Mouse (Mus musculus): Measurements from ENCODE around the gene Dennd6a.

Gene Dennd6a

DNA sequence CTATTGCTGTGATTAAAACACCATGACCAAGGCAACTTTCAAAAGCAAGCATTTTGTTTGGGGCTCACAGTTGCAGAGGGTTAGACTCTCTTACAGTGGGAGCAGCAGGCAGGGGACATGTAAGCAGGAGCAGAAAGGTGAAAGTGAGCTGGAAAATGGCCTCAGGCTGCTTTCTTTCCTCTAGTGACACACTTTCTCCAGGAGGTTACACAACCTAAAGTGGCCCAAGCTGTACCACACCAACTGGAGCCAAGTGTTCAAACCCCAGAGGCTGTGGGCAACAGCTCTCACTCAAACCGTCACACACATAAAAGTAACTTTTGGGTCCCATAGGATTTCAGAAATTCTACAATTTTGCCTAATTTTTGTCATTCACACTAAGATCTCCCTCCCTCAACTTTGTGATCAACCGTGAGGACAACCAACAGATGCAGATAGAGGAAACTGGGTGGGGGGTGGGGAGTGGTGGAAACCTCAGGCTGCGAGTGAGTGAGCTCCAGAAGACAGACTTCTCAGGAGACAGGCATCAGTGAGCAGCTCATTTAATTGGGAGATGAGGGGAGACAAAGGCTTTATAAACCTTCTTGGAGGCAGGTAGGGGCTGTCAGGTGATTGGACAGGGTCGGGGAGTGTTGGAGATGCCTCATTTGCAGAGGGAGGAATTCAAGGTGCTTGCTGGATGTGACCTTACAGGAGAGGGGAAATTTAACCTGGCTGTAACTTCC, 1.5 kb upstream of the Dennd6a start:
- in situ Hi-C loops (cut with MboI) = no loop called here

DNA sequence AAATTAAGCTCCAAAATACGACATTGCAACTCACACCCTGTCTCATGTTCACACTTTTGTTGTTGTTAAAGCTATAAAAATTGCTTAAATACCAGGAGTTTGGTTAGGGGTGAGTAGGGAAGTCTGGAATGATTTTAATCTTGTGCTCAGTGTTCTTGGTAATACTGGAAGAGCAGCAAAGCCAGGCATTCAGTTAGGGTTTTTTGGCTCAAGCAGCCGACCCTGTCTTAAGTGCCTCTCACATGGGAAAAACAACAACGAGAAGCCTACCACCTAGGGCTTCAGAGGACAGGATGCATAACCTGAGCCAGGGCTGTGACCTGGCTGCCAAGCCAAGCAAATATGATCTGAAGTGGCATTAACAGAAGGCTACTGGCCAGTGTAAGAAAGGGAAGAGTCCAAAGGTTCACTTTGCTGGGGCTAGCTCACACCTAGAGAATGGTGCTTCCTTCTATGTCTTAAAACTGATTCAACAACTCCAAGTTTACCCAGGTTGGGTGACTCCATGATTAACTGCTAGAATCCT, 2.7 kb downstream of the Dennd6a start:
- in situ Hi-C loops (cut with MboI) = no loop called here

DNA sequence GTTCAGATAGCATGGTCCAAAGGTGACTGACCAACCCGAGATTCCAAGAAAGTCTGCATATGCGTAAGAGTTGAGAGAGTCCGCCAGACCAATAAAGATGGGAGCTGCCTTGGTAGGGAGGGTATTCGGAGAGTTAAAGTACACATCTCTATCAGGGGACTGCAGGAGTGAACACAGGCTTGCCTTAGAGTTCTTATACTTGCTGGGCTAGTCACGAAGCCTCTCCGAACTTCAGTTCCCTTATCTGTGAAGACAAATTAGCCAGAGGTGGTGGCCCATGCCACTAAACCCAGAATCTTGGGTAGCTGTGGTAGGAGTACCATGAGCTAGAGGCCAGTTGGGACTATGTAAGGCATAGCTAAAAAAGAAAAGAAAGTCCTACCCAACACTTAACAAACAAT, 5.1 kb downstream of the Dennd6a start:
- in situ Hi-C loops (cut with MboI) = no loop called here

DNA sequence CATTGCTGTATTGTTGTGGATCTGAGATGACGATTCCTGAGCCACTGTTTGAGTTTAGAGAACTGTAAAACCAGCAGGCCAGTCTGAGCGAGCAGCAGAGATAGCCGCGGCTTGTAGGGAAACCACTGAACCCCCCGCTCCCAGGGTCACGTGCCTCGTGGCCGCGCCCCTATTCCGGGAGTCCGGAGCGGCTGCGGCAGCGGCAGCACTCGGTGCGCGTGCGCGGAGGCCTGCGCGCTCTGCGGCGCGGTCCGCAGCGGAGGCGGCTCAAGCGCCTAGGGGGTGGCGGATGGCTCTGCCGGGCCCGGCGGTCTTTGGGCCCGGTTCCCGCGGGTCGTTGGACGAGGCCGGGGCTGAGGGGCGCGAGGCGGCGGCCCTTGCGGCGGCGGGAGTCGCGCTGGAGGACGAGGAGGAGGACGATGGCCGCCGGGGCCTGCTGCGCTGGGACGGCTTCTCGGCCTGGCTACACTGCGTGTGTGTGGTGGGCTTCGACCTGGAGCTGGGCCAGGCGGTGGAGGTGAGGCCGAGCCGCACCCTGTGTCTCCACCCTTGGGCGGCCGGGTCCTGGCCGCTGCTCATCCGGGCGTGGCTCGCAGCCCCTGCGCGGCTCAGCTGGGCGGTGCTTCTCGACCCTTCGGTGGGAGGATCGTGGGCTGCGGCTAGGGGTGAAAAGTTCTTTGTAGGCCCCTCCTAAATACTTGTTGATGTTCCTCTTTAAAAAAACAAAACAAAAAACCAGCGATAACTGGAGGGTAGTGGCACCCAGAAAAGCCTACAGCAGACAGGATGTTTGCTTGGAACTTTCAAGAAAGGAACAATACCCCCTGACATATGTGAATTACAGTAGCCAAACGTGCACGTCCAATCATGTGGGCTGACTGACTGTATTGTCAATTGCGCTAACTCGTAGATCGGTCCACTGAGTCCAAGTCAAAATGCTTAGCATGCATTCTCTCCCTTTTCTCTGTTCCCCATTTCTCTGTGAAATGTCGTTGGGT, 6.0 kb downstream of the Dennd6a start:
- in situ Hi-C loops (cut with MboI) = no loop called here

DNA sequence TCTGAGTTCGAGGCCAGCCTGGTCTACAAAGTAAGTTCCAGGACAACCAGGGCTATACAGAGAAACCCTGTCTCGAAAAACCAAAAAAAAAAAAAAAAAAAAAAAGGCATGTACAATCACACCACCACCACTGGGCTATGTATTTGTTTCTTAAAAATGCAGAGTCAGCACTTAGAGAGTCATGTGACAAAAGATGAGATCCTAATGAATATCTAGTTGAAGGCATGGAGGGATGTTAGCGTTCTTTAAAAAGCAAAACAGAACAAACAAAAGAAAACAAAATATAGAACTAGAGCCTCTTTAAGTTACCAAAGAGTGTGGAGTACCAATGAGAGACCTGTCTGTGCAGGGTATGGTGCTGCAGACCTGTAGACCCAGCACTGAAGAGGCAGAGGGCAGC, 10.0 kb downstream of the Dennd6a start:
- in situ Hi-C loops (cut with MboI) = no loop called here

DNA sequence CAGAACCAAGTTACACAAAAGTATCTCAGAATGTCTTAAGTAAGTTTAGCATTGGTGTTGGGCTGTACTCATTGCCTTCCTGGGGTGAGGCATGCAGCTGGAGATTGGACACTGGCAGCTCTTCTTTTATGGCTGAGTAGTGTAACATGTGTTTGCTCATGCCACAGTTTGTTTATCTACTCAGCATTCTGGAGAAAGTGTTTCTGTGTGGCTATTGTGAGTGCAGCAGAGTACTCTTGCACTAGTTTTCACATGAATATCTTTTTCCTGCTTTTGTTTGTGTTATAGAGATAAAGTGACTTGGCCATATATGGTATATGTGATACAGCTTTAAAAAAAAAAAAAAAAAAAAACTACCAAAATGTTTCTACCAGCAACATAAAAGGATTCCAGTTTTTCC, 13.5 kb downstream of the Dennd6a start:
- in situ Hi-C loops (cut with MboI) = no loop called here

DNA sequence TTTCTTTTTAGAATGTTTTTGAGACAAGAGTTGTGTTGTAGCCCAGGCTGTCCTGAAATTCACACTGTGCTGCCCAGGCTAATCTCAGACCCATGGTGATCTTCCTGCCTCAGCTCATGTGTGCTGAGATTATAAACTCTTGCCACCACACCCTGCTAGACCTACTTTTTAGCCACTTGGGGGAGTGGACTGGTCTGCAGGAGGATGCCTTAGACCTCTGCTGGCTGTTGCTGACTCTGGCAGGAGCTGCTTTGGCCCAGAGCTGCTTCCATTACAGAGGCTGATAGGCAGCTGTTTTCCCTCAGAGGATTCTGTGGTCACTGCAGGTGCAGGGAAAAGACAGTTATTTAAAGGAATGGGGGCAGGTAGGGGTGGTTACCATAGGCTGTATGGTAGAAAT, 17.7 kb downstream of the Dennd6a start:
- in situ Hi-C loops (cut with MboI) = no loop called here

DNA sequence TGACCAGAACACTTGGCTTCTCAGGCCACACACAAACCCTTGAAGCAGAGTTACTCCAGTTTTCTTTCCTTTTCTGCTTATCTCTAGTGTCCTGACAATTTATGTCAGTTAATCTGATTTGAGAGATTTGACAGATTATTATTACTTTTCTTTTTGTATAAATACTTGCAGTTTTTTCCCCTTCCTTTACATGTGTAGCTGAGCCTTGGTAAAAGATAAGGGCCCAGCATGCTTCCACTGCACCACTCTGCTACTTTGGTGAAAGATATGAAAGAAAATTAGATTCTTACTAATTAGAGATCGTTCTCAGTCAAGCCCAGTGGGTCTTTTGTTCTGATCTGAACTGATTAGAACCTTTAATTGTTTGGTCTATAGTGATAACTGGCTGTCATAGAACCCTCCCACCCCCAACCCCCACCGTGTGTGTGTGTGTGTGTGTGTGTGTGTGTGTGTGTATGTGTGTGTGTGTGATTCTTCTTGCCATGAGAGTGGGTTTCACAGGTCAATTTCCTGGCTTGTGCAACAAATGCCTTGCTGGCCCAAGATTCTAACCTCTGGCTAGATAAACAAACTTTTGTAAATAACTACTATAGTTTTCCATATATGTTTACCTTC, 19.7 kb downstream of the Dennd6a start:
- in situ Hi-C loops (cut with MboI) = no loop called here

DNA sequence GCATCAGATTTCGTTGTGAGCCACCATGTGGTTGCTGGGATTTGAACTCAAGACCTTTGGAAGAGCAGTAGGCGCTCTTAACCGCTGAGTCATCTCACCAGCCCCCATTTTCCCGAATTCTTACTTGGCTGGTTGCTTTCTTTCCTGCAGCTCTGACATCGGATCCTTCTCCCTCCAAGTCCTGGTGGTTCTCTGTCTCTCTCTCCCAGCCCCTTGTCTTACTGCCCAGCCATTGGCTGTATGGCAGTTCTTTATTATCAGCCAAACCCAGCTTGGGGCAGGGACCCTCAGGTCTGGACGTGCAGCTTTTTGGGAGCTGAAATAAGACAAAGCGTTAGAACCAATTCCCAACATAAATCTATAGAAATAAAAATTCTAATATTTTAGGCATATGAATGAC, 21.5 kb downstream of the Dennd6a start:
- in situ Hi-C loops (cut with MboI) = no loop called here

DNA sequence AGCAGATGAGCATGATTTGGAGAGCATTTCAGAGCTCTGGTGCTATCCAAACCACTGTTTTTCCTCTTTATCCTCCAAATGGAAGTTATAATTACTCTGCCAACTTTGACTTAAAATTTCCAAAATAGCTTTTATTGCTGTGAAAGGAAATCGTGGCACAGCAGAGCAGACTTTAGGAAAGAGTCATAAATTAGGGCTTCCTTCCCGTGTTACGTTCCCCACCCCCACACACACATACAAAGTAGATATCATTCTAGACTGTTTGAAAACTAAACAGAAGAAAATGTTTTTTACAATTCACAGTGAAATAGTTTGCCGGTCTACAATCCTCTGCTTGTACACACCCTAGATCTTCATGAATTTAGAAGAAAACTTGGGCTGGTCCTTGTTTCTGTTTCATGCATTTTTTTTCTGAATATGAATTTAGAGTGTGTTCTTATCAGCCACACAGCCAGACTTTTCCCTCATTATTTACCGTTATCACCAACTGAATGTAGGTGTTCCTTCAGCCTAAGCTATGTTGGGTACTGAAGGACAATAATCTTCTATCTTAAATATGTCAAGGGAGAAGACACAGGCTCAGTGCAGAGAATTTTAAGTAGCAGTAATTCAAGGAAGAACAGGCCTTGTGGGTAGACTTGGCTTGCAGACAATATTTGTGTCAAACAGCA, 22.2 kb downstream of the Dennd6a start:
- in situ Hi-C loops (cut with MboI) = no loop called here

DNA sequence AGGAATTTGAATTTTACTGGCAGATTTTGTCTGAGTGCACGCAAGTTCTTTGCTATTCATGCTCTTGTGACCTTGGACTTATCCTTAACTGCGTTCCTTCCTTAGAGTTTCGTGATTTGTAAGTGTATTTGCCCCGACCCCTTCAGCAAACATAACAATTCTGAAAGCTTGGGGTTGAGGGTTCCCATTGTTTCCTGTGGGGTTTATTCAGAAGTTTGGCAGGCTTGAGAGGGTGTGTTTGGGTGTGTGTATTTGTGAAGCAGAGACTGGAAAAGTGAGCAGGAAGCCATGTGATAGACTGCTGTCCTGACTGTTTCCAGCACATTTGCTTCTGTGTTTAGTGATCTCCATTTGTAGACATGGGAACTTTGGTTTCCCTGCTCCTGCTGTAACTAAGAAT, 31.7 kb downstream of the Dennd6a start:
- in situ Hi-C loops (cut with MboI) = no loop called here

DNA sequence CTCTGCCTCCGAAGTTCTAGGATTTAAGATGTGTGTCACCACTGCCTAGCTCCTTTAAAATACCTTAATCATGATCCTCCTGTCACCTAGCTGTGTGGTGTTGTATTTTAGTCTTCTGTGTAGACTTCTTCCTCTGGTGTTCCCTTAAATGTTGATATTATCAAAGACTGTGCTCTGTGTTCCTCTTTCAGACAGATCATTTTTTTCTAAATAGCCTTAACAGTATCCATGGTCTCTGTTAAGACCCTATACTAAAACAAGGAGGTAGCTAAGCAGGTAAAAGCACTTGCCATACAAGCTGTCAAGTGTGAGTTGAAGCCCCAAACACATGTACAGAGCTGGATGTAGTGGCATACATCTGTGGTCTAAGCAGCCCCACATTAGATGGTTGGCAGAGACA, 36.0 kb downstream of the Dennd6a start:
- in situ Hi-C loops (cut with MboI) = no loop called here

DNA sequence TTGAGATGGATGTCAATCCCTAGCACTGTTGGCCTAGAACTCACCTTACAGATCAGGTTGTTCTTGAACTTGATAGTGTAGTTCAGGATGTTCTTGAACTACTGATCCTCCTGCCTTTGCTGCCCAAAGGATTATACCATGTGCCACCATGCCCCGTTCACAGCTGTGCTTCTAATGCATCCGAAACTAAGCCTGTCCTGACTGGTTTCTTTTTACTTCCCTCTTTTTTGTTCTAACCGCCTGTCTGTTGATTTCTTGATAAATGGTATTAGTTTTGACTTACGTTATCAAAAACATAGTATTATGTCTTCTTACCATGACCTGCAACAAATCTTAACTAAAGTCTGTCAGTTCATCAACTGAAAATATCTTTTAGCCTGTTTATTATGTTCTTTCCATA, 37.0 kb downstream of the Dennd6a start:
- in situ Hi-C loops (cut with MboI) = no loop called here

DNA sequence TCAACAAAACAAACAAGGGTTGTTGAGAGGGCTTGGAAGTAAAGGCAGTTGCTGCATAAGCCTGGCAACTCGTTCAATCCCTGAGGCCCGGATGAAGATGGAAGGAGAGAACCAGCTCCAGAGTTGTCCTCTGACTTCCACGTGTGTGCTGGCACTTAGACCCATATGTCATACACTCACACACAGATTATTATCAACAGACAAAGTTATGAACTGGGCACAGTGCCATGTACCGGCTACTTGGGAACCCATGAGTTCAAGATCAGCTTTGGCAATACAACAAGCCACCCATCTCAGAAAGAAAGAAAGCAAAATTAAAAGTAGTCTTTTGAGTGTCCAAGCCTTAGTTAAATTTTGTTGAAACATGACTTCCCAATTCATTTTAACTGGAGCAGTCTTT, 51.6 kb downstream of the Dennd6a start:
- in situ Hi-C loops (cut with MboI) = no loop called here

DNA sequence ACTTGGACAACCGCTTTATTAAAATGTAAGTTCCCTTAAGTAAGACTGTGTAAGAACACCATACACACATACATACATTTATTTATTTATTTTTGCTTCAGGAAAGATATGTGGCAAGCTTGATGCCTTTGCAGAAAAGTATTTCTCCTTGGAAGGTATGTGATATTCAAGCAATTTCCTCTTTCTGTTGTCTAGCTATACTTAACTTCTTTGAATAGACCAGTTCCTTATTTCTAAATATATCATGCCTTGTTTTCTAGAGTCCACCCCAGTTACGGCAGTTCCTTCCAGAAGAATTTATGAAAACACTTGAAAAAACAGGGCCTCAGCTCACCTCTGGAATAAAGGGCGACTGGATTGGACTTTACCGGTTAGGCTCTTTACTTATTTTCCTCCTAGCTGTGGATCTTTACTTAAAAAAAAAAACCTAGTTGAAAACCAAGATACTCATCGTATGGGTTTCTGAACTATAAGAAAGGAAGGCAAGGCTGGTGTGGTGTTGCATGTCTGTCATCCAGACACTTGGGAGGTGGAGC, 53.0 kb downstream of the Dennd6a start:
- in situ Hi-C loops (cut with MboI) = no loop called here

DNA sequence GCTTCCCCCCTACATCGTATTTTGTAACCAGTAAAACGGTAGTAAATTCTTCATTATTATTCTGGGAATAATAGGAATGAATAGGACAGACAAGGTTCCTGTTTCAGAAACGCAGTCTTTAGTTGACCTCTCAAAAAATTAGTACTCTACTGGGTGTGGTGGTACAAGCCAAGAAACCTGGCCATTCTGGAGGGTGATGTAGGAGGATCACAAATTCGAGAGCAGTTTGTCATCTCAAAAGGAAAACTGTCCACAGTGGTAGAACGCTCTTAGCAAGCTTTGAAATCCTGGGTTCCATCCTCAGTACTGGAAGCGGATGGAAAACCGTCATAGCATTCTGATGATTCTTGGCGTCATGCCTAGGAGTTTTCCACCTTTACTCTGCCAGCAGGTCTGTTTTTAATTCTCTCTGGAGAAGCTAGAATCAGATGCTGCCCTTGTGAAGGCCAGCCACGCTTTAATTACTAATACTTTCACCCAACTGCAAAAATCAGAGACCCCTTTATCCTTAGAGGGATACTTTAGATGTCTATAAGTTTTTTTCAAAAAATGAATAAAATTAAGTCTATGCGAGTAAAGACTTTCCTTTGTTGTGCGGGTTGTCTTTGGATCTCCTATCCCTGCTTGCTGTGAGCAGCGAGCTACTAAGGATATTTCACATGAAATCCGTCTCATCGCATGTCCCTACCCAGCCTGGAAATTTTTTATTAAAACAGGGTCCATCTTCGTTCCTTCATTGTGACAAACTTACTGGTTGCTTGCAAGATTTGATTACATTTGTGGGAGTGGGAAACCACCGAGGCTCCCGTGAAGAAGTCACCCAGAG, 63.6 kb downstream of the Dennd6a start:
- in situ Hi-C loops (cut with MboI) = no loop called here

DNA sequence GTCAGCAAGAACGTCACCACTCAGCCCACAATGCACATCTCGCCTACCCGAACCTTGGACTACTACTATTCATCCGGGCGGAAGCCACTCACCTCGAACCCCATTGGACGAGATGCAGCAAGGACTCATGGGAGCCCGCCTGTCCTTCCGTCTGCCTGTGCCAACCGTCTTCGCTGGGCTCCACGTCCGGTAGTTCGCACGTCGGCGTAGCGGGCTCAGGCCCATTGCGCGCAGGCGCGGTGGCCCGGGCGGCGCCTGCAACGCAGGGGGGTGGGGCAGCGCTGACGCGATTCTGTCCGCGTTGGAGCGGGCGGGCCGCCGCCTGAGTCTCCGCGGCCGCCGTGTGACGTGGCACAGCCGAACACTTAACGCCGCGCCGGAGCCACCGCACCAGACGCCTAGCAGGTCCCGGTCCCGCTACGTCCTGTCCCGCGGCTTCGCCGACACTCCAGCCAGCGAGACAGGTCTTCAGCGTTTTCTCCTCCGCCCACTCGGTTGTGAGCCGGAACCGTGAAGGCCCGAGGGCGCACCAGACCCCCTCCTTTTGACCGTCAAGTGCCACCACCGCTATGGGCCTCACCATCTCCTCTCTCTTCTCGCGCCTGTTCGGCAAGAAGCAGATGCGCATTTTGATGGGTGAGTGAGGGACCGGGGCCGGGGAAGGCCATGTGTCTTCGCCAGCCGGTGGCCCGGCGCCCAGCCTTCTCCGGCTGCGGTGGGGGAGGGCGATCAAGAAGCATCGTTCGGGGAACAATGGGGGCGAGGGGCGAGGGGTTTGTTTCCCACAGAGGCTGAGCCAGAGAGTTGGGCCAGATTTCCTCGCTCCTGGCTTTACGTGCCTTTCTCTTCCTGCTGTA, 64.4 kb downstream of the Dennd6a start, which contains the start of gene Arf4:
Gene Arf4 (plus strand): TSS at position 224 of the 857 bp plus-strand sequence.
- in situ Hi-C loops (cut with MboI) = no loop called here

DNA sequence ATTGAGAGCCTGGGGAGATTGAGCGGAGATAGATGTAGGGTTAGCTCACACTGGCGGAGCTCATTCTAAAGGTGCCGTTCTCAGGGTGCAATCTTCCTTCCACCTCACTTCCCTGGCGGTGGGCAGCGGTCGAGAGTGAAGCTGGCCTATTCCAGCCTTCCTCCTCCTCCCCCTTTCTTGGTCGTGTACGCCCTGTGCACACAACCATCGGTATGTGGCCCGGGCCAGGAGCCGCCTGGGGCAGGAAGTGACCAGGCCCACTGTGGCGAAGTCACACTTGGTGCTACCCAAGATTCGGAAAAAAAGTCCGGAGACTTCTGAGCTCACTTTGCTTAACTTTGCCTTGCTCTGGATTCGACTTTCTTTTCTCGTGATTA, 65.0 kb downstream of the Dennd6a start:
- in situ Hi-C loops (cut with MboI) = no loop called here

DNA sequence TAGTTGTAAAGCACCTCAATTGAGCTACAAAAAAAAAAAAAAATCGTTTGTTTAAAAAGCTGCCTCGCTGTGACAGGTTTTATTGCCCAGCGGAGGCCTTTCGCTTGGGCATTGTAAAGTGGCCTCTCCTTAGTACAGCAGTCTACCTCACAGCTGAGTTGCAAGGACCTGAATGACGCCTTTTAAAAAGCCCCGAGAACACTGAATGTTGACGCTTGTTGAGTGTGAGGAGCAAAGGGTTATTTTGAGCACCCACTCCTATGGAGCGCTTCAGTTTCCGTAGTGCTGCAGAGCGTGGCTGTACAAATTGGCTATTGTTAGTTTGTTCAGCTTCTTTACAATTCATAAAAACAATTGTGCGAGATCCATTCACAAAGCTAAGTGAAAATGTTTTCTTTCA, 65.6 kb downstream of the Dennd6a start:
- in situ Hi-C loops (cut with MboI) = no loop called here

DNA sequence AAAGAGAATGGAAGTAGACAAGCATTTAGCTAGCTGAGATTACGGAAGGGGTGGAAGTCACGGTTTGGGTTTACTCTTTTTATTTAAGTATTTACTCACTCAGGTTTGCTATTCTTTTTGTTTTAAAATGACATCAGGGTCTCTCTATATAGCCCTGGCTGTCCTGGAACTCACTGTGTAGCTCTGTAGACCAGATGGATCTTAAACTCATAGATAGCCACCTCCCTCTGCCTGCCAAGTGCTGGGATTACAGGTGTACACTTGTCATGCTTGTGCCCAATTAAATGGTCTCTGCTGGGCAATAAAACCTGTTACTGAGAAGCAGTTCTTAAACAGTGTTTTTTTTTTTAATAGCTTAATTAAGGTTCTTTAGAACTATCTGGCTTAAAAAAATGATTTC, 66.3 kb downstream of the Dennd6a start:
- in situ Hi-C loops (cut with MboI) = no loop called here

Data from mature B cell (primary cell).